Mouse (Mus musculus): ENCODE results near the gene Zfp78.

Gene Zfp78

DNA sequence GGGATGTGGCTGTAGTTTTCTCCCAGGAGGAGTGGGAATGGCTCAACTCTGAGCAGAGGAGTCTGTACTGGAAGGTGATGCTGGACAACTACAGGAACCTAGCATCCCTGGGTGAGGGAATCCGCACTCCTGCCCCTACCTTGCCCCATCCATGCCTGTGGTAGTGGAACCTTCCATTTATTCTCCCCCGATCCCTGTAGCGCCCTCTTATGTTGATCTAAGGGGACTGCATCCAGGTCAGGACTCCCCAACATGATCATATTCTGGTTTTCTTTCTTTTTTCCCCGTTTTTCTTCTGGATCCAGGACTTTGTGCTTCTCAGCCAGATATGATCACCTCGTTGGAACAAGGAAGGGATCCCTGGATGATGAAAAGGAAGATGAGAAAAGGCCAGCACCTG, 26.4 kb downstream of the Zfp78 start:
- DNase-seq: no peak

DNA sequence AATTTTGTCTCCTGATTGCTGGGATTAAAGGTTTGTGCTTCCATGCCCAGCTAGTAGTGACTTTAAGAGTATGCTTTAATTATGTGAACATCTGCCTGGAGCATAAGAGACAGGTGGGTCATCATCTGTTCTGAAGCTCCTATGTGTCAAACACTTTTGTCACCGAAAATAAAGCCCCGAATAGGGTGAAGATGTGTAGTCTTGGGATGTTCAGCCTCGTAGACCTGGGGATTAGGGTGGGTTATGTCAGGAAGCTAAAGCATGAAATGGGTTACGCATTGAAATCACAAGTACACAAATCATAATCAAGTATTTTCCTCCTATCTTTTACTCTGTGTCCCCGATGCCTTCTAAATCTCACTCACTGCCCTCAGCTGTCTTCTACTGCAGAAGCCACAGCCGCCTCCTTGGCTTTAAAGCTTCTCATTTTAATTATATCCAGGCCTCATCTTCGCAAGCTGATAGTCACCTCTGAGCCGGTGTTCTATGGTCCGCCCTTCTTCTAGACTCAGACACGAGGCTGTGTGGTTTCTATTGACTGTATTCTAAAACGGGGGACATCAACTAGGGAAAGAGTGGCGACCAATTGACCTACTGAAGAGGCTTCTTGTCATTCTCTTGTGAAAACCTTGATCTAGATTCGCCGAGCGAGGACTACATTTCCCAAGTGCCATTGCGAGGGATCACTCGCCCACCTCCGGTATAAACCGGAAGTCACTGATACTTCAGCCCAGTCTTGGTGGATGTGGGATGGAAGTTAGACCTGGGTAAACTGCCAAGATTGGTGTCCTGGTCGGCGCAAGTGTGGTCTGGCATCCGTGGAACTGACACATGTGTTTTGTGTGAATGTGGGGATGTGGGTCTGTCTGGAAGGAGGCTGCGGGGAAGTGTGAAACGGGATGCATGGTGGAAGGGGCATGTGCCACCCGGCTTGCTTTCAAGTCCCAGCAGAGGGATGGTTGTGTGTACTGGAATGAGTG, 35.2 kb downstream of the Zfp78 start, which contains the start of gene Smim17:
Gene Smim17, plus strand, starts transcription at position 720 of the 980 bp plus-strand sequence.
- DNase-seq: peak; percentile 40 to 55

DNA sequence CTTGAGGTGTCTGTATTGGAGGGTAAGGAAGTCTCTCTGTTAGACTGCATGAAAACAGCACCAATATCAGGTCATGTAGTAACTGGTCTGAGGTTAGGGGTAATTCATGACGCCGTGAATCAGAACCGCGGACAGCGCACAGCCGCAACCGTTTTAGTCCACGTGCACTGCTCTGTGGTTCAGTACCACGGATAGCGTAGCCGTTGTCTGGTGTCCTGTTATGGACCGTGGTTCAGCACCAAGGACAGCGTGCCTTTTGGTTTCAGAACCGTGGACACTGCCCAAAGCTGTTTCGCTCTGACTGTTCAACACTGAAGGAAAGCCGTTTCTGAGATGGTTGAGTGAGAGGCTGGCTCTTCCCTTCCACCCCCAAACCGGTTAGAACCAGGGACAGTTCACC, 47.0 kb downstream of the Zfp78 start, which contains the start of gene Gm20715:
Gene Gm20715, plus strand, starts transcription at position 235 of the 400 bp plus-strand sequence.
- DNase-seq: peak; percentile 63 to 66

DNA sequence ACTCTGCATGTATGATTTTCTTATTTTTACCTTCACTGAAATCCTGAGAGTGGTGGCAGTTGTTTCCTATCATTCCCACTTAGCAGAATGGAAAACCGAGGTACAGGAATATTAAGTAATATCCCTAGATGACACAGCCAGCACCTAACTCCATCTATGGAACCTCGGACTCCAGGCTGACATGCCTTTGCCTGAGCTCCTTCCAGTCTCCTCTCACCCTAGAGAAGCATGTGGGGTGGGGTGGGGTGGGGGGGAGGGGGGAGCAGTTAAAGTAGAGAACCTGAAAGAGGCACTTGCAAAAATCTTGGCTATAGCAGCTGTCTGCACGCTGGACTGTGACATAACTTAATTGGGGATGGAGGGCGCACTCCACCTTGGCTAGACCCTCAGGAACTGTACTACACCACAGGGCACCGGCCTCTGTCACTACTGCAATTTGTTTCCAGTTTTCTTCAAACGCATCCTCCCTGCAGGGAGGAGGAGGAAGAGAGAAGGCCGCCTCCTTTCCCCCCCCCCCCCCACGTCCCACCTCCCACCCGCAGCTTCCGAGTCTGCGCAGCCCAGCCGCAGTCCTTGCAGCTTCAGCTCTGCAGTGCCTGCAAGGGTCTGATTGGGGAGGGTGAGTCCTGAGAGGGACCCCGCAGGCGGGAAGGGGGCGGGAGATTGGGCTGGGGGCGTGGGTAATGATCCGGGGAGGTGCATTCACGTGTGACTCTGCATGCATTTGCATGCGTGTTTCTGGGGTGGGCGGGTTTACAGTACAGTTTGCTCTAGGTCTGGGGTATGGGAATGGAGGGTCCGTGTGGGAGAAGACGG, 51.8 kb downstream of the Zfp78 start:
- DNase-seq: no peak

DNA sequence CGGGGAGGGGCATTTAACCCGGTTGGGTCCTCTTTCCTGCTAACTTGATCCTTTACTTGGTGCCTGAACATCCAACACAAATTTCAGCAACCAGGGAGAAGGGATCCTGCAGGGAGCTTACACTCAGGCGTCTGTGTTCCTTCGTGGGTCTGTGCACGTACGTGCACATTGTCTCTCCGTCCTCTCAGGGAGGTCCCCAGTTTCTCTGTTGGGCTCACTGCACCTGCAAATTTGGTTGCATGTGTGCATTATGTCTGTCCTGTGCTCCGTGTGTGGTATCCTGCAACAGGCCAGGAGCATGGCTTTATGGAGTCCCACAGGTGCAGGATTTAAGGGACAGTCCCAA, 52.3 kb downstream of the Zfp78 start:
- no peak for DNase-seq

DNA sequence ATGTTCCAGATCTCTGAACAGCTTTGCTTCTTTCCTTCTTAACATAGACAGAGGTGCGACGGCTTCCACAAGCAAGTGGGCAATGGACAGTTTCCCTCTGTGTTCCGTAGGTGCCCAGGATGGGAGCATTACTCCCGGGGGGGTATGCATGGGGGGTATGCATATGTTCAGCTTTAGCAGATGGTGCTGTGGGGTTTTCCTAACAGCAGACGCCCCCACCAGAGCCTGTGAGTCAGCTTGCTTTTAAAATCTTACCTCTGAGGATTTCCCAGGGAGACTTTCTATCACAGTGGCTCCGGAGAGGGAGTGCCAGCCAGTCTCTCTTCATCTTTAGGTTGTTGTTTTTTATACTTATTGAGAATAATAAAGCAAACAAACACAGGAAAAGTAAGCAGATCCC, 56.8 kb downstream of the Zfp78 start:
- no peak for DNase-seq

DNA sequence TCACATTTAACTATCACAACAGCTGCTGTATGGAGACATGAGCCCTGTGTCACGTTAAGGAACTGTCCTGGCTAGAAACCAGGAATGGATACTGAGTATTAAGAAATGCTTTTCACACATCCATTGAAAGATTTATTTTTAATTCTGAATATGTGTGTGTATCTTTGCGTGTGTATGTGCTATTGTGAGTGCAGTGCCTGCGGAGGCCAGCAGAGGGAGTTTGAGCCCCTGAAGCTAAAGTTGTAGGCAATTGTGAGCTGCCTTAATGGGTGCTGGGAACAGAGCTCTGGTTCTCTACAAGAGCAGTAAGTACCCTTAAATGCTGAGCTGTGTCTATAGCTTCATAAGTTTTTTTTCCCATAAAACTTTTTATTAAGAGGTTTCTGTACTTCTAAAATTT, 66.3 kb downstream of the Zfp78 start:
- DNase-seq: no peak

DNA sequence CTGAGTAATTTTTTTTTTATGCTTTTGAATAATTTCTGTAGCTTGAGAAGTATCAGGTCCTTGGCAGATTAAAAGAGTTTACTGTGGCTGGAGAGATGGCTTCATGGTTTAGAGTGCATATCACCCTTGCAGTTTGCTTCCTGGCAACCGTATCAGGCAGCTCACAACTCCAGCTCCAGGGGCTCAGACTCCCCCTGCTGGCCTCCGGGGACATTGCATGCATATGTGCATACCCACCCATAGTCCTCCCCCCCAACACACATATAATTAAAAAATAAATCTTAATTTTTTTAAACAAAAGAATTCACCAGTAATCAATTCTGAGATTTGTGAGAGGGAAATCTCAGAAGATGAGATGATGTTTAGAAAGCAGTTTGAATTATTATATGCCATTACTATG, 67.3 kb downstream of the Zfp78 start:
- peak; percentile 26 to 35 for DNase-seq
